Mouse (Mus musculus): ENCODE results near the gene Slc9b1.

- TF ChIP-seq ELF1 (IDR thresholded peaks at IDR 0.05; ENCODE audit: low read depth, low read length) (no peak), MAX (IDR thresholded peaks at IDR 0.05; ENCODE audit: low read length) (no peak), EP300 (IDR thresholded peaks at IDR 0.05; ENCODE audit: low read depth in 1 of 2, low read length in 2 of 2) (no peak), CTCF (IDR thresholded peaks at IDR 0.05 in 2 of 3, conservative IDR thresholded peaks at IDR 0.05 in 1 of 3; ENCODE audit: control insufficient read depth in 1 of 3, insufficient read depth in 1 of 3, low read depth in 2 of 3, low read length in 3 of 3, poor library complexity in 1 of 3, severe bottlenecking in 1 of 3) (no peak), TAL1 (IDR thresholded peaks at IDR 0.05; ENCODE audit: low read length) (no peak), JUND (IDR thresholded peaks at IDR 0.05; ENCODE audit: low read depth, low read length) (no peak), E2F4 (IDR thresholded peaks at IDR 0.05; ENCODE audit: borderline replicate concordance, low read depth, low read length) (no peak), MYC (IDR thresholded peaks at IDR 0.05; ENCODE audit: low read depth, low read length) (no peak), TCF12 (IDR thresholded peaks at IDR 0.05; ENCODE audit: low read depth, low read length) (no peak), ZC3H11A (IDR thresholded peaks at IDR 0.05; ENCODE audit: low read depth, low read length) (no peak)
These were observed 63.2 kb downstream of the Slc9b1 start for GRCm38 (mm10) chr3:135411056-135411455.
